Mouse (Mus musculus) G1E (cell line): ENCODE results near the gene Bcl2l12. TPM values are rescaled to one million over a fixed set of nuclear protein-coding genes. Genes with fewer than 3 reads are reported as not detected.

ENCODE experiments used
- ATAC-seq: 2 replicates; pipeline ENCODE4 v1.8.0; 2016; ENCODE audit warnings: mild to moderate bottlenecking; ENCODE audit not compliant: insufficient number of reproducible peaks, poor library complexity, low FRiP score, severe bottlenecking; ENCODE audit errors: extremely low read depth
- DNase-seq: peaks from one replicate; pipeline ENCODE4 v3.0.0; 2012; ENCODE audit warnings: low spot score
- H3K27me3 ChIP-seq: 2 replicates; pipeline ENCODE4 v1.6.1; 2012; ENCODE audit warnings: mild to moderate bottlenecking, low read length, inconsistent platforms; ENCODE audit not compliant: insufficient read depth
- H3K36me3 ChIP-seq: replicated peaks from 2 replicates; pipeline ENCODE3; 2012; ENCODE audit warnings: mild to moderate bottlenecking, inconsistent platforms
- H3K4me1 ChIP-seq: 2 replicates; pipeline ENCODE4 v1.6.1; 2012; ENCODE audit warnings: low read depth, low read length, inconsistent platforms, mixed read lengths; ENCODE audit not compliant: insufficient read depth
- H3K4me3 ChIP-seq: 2 replicates; pipeline ENCODE4 v1.5.1; 2012; ENCODE audit warnings: low read depth, mild to moderate bottlenecking, inconsistent platforms, low read length, moderate library complexity, mixed read lengths
- H3K9me3 ChIP-seq: replicated peaks from 2 replicates; pipeline ENCODE4 v1.6.1; 2012; ENCODE audit warnings: inconsistent platforms
- CTCF ChIP-seq: IDR thresholded peaks from 2 replicates; pipeline ENCODE4 v1.5.1; 2012; ENCODE audit warnings: low read depth, low read length, inconsistent platforms, mixed read lengths
- GATA1 ChIP-seq: IDR thresholded peaks from 2 replicates; pipeline ENCODE4 v1.6.1; 2012; ENCODE audit warnings: borderline replicate concordance, low read length, inconsistent platforms, mixed read lengths
- GATA2 ChIP-seq: IDR thresholded peaks from 2 replicates; pipeline ENCODE4 v1.6.1; 2012; ENCODE audit warnings: low read depth, low read length, inconsistent platforms, borderline replicate concordance
- POLR2AphosphoS5 ChIP-seq: IDR thresholded peaks from 2 replicates; pipeline ENCODE4 v1.6.1; 2012; ENCODE audit warnings: low read depth, low read length, inconsistent platforms; ENCODE audit not compliant: insufficient replicate concordance
- TAL1 ChIP-seq: conservative IDR thresholded peaks from 2 replicates; pipeline ENCODE4 v1.6.1; 2012; ENCODE audit warnings: low read depth, low read length, inconsistent platforms, mixed read lengths
- polyA plus RNA-seq: library from polyadenylated mRNA; stranded (reverse); fragments of >175 nt; gene quantifications from 2 replicates; pipeline ENCODE4 v1.2.3, GENCODE M21; 2012
- total RNA-seq, 2 experiments: library from RNA; stranded (forward) in 1 of 2; stranded (reverse) in 1 of 2; fragments of 200-1000 nt in 1 of 2; fragments of >200 nt in 1 of 2; fragmentation: Nextera tagmentation in 1 of 2; gene quantifications; 2 replicates each; pipeline ENCODE4 v1.2.3; 2014 to 2017

Gene Bcl2l12
- total and polyA plus RNA-seq, 3 experiments = 11.1 to 74.6 (median 15.6) TPM

- no peaks in the 10 kb centered on the region for H3K9me3 ChIP-seq
- peaks cover 56% of the 10 kb centered on the region for H3K36me3 ChIP-seq
- DNase-seq = no peak
- no peak overlapping the region for H3K4me3 ChIP-seq
- H3K27me3 ChIP-seq = peaks cover 3% of the 10 kb centered on the region
- H3K4me1 ChIP-seq = peaks cover 61% of the 10 kb centered on the region
- no peak for ATAC-seq
- TF ChIP-seq GATA2 (no peak), GATA1 (no peak), CTCF (no peak), TAL1 (no peak), POLR2AphosphoS5 (no peak)
Observed at GRCm38 (mm10) chr7:45014096-45014451, 15.6 kb upstream of the Bcl2l12 start.

DNA sequence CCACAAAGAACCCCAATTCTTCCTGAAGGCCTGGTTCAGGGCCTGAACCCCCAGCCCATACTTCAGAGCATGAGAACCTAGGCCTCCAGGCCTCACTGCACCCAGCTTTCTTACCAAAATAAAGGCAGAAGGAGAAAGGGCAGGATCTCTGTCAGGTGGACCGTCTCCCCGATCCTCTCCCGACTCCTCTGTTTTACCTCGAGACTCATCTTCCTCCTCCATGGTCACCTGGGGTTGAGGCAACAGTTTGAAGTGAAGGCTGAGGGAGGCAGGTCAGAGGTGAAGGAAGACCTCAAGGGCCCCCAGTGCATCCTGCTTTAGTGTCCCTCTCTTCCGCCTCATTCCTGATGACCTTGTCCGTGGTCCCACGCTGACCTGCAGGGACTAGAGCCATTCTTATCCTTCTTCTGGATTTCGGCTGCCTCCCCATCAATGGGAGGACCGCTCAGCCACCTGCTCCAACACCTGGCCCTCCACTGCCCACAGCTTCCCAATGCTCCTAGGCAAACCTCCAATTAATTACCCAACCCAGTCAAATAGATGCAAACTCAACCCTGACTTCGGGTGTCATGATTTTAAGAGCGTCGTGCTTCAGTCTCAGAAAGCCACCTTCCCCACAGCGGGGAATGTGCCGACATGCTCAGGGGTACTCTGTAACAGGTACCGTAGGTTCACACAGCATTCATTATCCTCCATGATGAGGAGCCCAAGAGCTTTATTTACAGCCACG, 15.0 kb upstream of the Bcl2l12 start:
- Histone ChIP-seq H3K36me3 (peaks cover 61% of the 10 kb centered on the region), H3K9me3 (no peaks in the 10 kb centered on the region), H3K4me3 (no peak overlapping the region; the same call in 1 of the 2 replicates), H3K27me3 (no peaks in the 10 kb centered on the region), H3K4me1 (peaks cover 56% of the 10 kb centered on the region)
- TF ChIP-seq GATA2 (no peak), POLR2AphosphoS5 (no peak), CTCF (no peak), GATA1 (no peak), TAL1 (no peak)
- no peak for ATAC-seq
- DNase-seq = no peak

DNA sequence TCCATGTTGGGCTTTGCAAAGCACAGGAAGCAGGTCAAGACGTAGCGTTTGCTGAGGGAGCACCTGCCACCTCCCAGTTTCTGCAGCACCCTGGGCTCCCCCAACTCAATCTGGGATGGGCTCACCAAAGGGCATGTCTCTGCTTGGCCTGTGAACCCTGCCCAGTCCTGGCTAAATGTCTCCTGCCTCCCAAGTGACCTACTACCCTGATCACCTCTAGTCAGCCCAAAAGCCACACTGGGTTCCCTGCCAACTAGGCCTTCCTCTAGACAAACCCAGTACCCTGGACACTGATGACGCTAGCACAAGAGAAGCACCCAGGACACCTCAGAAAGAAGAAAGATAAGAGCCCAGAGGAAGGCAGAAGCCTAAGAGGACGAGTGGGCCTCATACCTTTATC, 14.3 kb upstream of the Bcl2l12 start:
- Histone ChIP-seq H3K27me3 (no peaks in the 10 kb centered on the region), H3K4me1 (peaks cover 50% of the 10 kb centered on the region), H3K9me3 (peaks cover 3% of the 10 kb centered on the region), H3K4me3 (no peak overlapping the region), H3K36me3 (peaks cover 68% of the 10 kb centered on the region)
- ATAC-seq (no peak), DNase-seq (no peak)
- TF ChIP-seq CTCF (no peak), GATA2 (no peak), GATA1 (no peak), TAL1 (no peak), POLR2AphosphoS5 (no peak)

DNA sequence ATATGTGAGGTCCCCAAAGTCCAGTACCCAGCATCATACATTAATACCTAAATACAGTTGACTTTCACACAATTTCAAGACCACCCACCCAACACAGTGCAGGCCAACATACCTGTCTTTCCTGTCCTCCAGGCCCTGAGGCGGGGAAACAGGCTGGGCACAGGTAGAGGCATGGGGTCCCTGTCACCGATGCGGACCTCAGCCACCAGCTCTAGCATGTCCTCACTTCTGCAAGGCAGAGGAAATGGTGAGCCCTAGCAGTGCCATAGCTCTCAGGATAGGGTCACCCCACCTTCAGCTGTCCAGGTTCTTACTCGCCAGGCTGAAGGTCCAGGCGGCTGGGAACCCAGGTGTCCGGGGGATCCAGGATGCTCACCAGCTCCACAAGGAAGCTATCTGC, 13.5 kb upstream of the Bcl2l12 start:
- ATAC-seq = no peak
- TF ChIP-seq CTCF (no peak), TAL1 (no peak), GATA2 (no peak), GATA1 (no peak), POLR2AphosphoS5 (no peak)
- Histone ChIP-seq H3K4me1 (peaks cover 50% of the 10 kb centered on the region), H3K36me3 (peaks cover 76% of the 10 kb centered on the region), H3K4me3 (no peak overlapping the region), H3K9me3 (peaks cover 7% of the 10 kb centered on the region), H3K27me3 (no peaks in the 10 kb centered on the region)
- DNase-seq = no peak

GRCm38 (mm10) chr7:45008411-45008810, 9.9 kb upstream of the Bcl2l12 start:
- Histone ChIP-seq H3K36me3 (peaks cover 99% of the 10 kb centered on the region), H3K9me3 (peaks cover 7% of the 10 kb centered on the region), H3K4me3 (no peak overlapping the region), H3K4me1 (peaks cover 56% of the 10 kb centered on the region), H3K27me3 (no peaks in the 10 kb centered on the region)
- TF ChIP-seq TAL1 = no peak
- no peak for TF ChIP-seq POLR2AphosphoS5
- no peak for TF ChIP-seq GATA1
- TF ChIP-seq CTCF = no peak
- no peak for TF ChIP-seq GATA2
- ATAC-seq (no peak), DNase-seq (no peak)

GRCm38 (mm10) chr7:45007846-45008245, 9.3 kb upstream of the Bcl2l12 start:
- H3K36me3 ChIP-seq = peaks cover 99% of the 10 kb centered on the region
- H3K4me3 ChIP-seq = peak overlapping the region; percentile 30
- ATAC-seq (no peak), DNase-seq (no peak)
- no peaks in the 10 kb centered on the region for H3K27me3 ChIP-seq
- peaks cover 55% of the 10 kb centered on the region for H3K4me1 ChIP-seq
- TF ChIP-seq GATA1 (no peak), TAL1 (no peak), POLR2AphosphoS5 (no peak), GATA2 (no peak), CTCF (no peak)
- peaks cover 7% of the 10 kb centered on the region for H3K9me3 ChIP-seq

DNA sequence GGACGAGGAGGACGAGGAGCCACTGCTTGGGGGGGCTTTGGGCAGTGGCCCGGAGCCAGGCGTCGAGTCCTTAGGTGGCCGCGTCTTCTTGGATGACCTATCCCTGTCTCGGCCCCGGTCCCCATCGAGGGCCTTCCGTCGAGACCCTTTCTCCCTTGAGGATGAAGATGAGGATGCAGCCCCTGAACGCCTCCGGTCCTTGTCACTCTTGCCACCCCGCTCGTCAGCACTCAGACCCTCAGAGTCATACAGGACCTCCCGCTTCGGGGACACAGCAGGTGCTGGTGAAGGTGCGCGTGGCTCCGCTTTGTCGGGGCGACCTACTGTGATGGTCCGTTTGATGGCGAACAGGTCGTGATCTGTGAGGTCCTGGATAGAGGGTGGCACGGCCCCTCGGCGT, 8.6 kb upstream of the Bcl2l12 start:
- no peaks in the 10 kb centered on the region for H3K27me3 ChIP-seq
- H3K36me3 ChIP-seq = peaks cover 99% of the 10 kb centered on the region
- H3K4me3 ChIP-seq = no peak overlapping the region
- ATAC-seq (no peak), DNase-seq (no peak)
- TF ChIP-seq GATA1 (no peak), GATA2 (no peak), TAL1 (no peak), CTCF (no peak), POLR2AphosphoS5 (no peak)
- peaks cover 52% of the 10 kb centered on the region for H3K4me1 ChIP-seq
- H3K9me3 ChIP-seq = peaks cover 7% of the 10 kb centered on the region
